Mouse (Mus musculus): Measurements from ENCODE around the gene Antxr1. TPM values are rescaled to one million over a fixed set of nuclear protein-coding genes. Genes with fewer than 3 reads are reported as not detected.
A peak's percentile ranks its signal among the peaks of the same experiment; 100 is the strongest.

Antxr1 gene
- 10 to 100 TPM; 16.3 to 21.7 TPM for total RNA-seq (2021)
- long read RNA-seq, experiment 1, partial matches to known transcripts, result 0 of 2 reads
- long read RNA-seq, experiment 1, other reads (novel, unspliced or antisense), result 2 of 2 reads
- long read RNA-seq, experiment 2, result 0 reads

- peak; percentile 61 to 65 for DNase-seq
These were observed at the start of gene Antxr1 for GRCm38 (mm10) chr6:87335091-87335934. Gene Antxr1, minus strand, starts transcription at chr6:87335821.

DNA sequence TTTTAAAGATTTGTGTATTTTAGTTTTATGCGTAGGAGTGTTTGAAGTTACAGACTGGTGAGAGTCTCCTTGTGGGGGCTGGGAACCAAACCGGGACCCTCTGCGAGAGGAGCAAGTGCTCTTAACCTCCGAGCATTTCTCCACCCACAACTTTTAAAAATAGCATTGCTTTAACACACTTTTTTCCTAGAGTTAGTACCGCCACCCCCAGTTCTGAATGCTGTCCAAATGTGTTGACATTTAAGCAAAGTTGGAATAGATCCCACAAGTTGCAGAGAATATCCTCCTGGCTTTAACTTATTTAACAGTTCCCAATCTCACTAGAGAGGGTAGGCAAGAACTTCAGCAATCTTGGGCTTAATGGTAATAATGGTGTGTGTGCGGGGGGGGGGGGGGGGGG lies 49.1 kb upstream of the Antxr1 start:
- DNase-seq, result no peak

- DNase-seq, result peak; percentile 17 to 43
These were observed 48.5 kb upstream of the Antxr1 start for GRCm38 (mm10) chr6:87383926-87384691.

- DNase-seq, result no peak
These were observed 37.4 kb upstream of the Antxr1 start, which contains the start of gene Gkn2 for GRCm38 (mm10) chr6:87373057-87373456. Gene Gkn2, plus strand, starts transcription at chr6:87373357.

- no peak for DNase-seq
These were observed 33.6 kb upstream of the Antxr1 start for GRCm38 (mm10) chr6:87369223-87369622.

DNA sequence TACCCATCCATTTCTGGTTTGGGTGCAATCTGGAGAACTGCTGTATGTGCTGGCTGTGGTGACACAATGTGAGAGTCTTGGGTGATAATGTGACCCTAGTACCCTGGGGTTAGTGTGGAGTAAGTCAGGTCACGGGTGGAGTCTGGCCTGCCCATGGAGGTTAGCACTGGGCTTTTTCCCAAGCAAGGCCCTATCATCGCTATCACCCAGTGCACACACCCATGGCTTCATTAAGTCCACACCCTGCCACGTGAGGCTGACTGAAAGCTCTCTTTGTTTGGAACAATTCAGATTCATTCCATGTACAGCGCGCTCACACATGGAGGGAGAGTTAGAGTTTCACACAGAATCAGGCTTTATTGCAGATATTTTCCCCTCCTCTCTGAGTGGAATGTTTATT lies 18.8 kb upstream of the Antxr1 start:
- no peak for DNase-seq

GRCm38 (mm10) chr6:87350829-87351228 lies 15.2 kb upstream of the Antxr1 start, which contains the start of gene Gkn1:
Gene Gkn1, minus strand, starts transcription at chr6:87350942.
- DNase-seq, result no peak

DNA sequence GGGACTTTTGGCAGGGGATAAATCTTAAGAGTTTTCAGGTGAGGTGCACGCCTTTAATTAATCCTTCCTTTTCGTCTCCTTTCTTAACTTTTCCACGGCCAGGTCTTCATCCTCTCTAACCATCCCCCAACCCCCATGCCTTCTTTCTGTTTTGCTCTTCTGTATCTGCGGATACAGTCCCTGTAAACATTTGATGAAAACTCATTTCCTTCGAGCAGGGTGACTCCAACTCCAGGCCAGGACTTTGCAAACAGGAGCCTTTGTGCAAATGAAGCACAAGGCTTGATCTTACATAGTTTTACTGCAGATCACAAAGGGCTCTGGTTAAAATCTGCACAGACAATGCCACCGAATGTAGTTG lies 294 bp upstream of the Antxr1 start:
- no peak for DNase-seq

DNA sequence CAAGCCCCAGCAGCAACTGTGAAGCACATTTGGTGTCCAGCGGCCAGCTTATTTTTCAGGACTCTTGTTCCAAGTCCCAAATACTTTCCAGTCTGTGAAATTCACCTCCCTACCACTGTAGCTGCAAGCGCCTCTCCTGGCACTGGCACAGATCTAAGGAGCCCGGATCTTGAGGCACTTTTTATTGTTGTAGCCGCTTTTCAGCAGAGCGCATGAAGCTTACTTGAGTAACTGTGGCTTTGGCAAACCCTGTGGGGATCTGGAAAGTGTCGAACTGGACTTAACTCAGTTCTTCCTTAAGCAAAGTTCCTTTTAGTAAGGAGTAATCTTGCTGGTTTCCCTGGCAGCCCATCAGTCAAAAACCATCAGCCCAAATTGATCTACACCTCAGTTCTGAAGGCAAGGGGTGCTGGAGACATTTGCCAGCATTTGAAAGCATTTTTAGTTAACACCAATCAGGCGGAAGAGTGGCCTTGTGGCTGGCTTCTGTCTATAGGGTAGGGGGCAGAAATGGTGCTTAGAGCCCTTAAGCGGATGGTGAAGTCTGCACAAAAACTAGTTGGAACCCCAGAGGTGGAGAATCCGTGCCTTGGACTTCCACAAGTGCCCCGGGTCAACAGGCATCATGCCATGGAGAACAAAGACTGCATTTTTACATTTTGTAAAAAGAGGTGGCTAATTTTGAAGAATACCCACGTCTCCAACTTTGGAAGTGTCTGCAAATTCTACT lies 1.1 kb downstream of the Antxr1 start:
- no peak for DNase-seq

GRCm38 (mm10) chr6:87332380-87332779 lies 3.2 kb downstream of the Antxr1 start:
- DNase-seq, result no peak

DNA sequence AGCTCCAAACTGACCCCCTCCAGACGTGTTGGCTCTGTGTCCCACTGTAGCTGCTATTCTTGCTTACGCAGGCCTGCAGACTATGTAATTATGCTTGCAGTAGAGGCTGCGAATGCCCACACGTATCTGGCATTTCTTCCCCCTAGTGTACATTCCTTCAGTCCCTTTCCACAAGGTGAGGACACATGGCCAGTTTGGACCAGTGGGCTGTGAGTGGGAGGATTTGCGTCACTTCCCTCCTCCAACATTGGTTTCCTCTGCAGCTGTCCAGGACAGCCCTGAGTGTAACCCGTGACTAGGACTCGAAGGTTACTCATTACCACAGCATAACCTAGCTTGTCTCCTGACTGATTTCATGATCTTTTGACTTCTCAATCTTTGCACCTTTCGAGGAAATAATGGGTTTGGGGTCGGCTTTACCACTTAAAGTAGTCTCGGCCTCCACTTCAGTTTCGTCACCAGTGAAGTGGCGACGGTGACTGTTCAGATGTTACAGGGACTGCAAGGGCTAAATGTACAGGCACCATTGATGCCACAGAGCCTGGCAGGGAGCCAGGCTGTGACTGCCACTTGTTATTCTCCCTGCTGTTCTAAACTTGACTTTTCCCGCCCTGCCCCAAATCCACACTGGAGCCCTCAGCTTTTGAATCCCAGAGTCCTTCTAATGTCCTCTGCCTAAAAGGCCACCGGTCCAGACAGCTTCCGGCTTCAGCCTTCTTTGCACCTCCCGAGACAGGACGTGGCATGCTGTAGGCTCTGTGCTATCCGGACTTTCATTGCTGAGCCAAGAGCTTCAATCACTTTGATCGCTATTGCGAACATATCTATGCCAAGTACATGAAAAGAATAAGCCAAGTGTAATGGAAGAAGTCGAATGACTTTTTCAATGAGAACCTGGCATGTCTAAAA lies 7.1 kb downstream of the Antxr1 start:
- DNase-seq, result no peak

- no peak for DNase-seq
These were observed 8.7 kb downstream of the Antxr1 start for GRCm38 (mm10) chr6:87326932-87327331.

DNA sequence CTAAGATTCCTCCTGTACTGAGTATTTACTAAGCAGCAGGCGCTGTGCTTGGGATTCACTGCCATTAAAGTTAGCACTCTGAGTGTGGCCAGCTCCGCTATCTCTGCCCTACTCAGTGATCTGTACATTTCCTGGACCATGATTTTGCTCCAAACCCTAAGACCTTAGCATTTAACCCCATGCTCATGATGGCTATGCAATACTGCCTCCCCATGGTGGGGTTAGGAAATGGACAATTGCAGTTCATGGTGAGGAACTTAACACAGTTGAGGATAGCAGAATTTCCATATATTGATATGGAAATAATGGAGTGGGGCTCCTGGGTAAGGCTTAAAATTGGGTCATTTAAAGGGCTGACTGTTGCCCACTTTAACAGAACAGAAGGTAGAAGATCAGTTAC lies 12.2 kb downstream of the Antxr1 start:
- DNase-seq, result peak; percentile 46 to 61

DNA sequence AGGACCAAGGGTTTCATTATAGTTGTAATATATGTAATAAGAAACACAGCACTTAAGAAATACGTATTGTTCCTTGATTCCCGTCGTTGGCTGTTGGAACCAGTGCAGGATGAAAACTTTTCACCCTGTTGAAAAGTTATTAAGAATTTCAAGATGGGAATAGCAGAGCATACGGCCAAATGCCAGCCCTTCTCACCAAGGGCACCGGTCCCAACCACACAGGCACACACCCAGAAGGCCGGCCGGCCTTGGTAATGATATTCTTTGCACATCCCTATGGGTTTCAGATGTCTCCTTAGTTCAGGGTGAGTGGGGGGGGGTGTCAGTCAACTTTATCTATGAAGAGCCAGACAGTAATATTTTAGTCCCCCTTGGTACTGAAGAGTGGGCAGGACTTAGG lies 17.0 kb downstream of the Antxr1 start:
- DNase-seq, result no peak

- peak; percentile 26 to 44 for DNase-seq
These were observed 18.7 kb downstream of the Antxr1 start for GRCm38 (mm10) chr6:87316966-87317365.

DNA sequence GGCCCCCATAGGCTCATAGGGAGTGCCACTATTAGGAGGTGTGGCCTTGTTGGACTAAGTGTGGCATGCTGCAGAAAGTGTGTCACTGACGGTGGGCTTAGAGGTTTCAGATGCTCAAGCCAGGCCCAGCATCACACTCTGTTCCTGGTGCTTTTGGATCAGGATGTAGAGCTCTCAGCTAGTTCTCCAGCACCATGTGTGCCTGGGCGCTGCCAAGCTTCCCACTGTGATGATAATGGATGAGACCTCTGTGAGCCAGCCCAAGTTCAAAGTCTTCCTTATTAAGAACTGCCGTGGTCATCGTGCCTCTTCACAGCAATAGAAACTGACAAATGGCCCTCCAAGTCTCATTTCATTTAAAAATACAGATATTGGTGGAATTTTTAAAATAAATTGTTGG lies 22.9 kb downstream of the Antxr1 start:
- DNase-seq, result no peak

- DNase-seq, result no peak
These were observed 31.1 kb downstream of the Antxr1 start for GRCm38 (mm10) chr6:87304486-87304885.

- DNase-seq, result no peak
These were observed 32.9 kb downstream of the Antxr1 start for GRCm38 (mm10) chr6:87302746-87303145.

DNA sequence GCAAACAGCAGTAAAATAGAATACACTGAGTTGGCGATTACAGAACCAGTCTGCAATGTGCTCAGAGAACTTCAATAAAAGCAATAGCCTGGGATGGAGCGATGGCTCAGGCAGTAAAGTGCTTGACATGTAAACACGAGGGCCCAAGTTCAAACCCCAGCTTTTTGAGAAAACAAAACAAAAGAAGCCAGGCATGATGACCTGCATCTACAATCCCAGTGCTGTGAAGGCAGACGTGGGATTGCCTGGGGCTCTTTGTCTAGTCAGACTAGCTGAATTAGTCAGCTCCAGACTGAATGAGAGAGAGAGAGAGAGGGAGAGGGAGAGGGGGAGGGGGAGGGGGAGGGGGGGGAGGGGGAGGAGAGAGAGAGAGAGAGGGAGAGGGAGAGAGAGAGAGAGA lies 33.6 kb downstream of the Antxr1 start:
- no peak for DNase-seq

DNA sequence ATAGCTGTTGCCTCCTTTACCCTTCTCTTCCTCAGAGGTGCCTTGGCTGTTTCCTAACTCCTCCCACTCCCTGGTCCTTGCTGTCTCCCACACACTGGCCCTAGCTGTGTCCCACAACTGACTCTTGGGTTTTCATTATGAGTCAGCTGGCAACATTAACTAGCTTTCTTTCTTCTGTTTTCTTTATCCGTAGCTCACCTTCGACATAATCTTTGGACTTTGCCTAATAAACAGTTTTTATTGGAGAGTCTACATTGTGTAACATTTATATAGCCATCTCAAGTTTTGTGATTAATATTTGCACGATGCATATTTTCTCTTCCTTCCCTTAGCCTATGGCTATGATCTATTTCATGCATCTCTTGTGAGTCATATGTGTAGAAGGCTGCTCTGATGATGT lies 40.7 kb downstream of the Antxr1 start:
- no peak for DNase-seq

Data from adrenal gland, postnatal 36 days (tissue).